Mouse (Mus musculus): ENCODE measurements at regions not wholly inside any gene's neighbourhood (a gene's known extent, or its start where the extent isn't known, plus 50 kb on each side); places are given as distances from the start of the nearest gene placed in this dataset.

DNA sequence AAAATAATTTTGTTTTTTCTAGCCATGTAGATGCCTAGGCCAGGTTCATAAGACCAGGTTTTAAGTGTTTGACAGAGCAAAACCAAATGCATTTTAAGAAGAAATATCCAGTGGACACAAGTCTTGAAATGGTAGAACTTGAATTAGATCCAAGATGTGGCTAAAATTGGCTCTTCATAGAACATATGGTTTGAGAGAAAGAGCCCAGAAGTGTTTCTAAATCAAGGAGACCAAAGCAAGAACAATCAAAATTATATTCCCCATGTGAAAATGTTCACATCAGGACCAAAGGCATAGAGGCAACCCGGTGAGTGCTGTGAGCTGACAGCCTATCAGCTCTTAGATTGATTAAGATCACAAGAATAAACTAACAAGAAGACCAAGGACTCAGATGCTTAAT is 673.3 kb downstream of the Brinp1 start:
- TF ChIP-seq CEBPB (IDR thresholded peaks at IDR 0.05; ENCODE audit: insufficient read depth, poor library complexity, severe bottlenecking) (no peak), TCF3 (IDR thresholded peaks at IDR 0.05; ENCODE audit: insufficient read length, low read depth) (no peak), E2F4 (IDR thresholded peaks at IDR 0.05; ENCODE audit: insufficient read depth) (no peak), POLR2A (IDR thresholded peaks at IDR 0.05; ENCODE audit: insufficient read length, low read depth) (no peak), TCF12 (IDR thresholded peaks at IDR 0.05; ENCODE audit: insufficient read depth, poor library complexity, severe bottlenecking) (no peak), MAX (IDR thresholded peaks at IDR 0.05; ENCODE audit: low read depth) (no peak), SRF (IDR thresholded peaks at IDR 0.05; ENCODE audit: control insufficient read depth, insufficient read length, low read depth) (no peak), POLR2AphosphoS2 (IDR thresholded peaks at IDR 0.05; ENCODE audit: insufficient read length, low read depth) (no peak), MYOG (IDR thresholded peaks at IDR 0.05; ENCODE audit: control insufficient read depth in 1 of 3, insufficient read depth in 1 of 3, insufficient read length in 2 of 3, low read depth in 2 of 3) (no peak), USF1 (IDR thresholded peaks at IDR 0.05; ENCODE audit: low read depth) (no peak), MYOD1 (IDR thresholded peaks at IDR 0.05; ENCODE audit: control insufficient read depth in 1 of 3, insufficient read length in 2 of 3, low read depth in 2 of 3) (no peak), REST (IDR thresholded peaks at IDR 0.05; ENCODE audit: insufficient read depth, insufficient read length) (no peak)
